Mouse (Mus musculus) c-Kit-positive CD71-positive TER-119-positive erythroid progenitor cells, embryonic 14.5 days (primary cell): ENCODE measurements around the gene Tulp2.
A peak's percentile ranks its signal among the peaks of the same experiment; 100 is the strongest.

ENCODE experiments used
- DNase-seq: peaks from one replicate; pipeline ENCODE4 v3.0.0-alpha.2; 2013; ENCODE audit warnings: low spot score

Gene Tulp2

GRCm38 (mm10) chr7:45481374-45481927, at the start of gene Tulp2:
TSS of gene Tulp2 (plus strand) at chr7:45481877.
- peak; percentile 70 for DNase-seq

GRCm38 (mm10) chr7:45433835-45434202, 47.9 kb upstream of the Tulp2 start:
- no peak for DNase-seq

- peak; percentile 100 for DNase-seq
Measured at GRCm38 (mm10) chr7:45434203-45435015, 47.3 kb upstream of the Tulp2 start, which contains the start of gene Gys1. TSS of gene Gys1 (plus strand) at chr7:45434844.

GRCm38 (mm10) chr7:45435038-45435437, 46.6 kb upstream of the Tulp2 start:
- DNase-seq: no peak

GRCm38 (mm10) chr7:45436444-45436843, 45.2 kb upstream of the Tulp2 start:
- no peak for DNase-seq

DNA sequence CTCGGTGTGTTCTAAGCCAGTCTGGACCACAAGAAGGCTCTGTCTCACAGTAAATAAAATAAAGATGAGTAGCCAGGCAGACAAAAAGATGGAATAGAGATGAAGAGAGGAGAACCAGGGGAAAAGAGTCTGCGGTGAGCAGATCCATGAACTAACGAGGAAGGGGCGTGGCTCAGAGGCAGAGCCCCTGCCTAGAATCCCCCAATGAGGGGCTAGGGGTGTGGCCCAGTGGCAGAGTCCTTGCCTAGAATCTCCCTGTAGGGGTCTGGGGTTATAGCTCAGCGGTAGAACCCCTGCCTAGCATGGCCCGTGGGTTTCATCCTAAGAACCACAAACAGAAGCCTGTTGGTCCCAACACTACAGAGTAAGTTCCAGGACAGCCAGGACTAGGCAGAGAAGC, 44.6 kb upstream of the Tulp2 start:
- DNase-seq: no peak

- DNase-seq: no peak
Measured at GRCm38 (mm10) chr7:45437521-45438276, 44.0 kb upstream of the Tulp2 start, which contains the start of gene Ruvbl2. TSS of gene Ruvbl2 (minus strand) at chr7:45438096.

DNA sequence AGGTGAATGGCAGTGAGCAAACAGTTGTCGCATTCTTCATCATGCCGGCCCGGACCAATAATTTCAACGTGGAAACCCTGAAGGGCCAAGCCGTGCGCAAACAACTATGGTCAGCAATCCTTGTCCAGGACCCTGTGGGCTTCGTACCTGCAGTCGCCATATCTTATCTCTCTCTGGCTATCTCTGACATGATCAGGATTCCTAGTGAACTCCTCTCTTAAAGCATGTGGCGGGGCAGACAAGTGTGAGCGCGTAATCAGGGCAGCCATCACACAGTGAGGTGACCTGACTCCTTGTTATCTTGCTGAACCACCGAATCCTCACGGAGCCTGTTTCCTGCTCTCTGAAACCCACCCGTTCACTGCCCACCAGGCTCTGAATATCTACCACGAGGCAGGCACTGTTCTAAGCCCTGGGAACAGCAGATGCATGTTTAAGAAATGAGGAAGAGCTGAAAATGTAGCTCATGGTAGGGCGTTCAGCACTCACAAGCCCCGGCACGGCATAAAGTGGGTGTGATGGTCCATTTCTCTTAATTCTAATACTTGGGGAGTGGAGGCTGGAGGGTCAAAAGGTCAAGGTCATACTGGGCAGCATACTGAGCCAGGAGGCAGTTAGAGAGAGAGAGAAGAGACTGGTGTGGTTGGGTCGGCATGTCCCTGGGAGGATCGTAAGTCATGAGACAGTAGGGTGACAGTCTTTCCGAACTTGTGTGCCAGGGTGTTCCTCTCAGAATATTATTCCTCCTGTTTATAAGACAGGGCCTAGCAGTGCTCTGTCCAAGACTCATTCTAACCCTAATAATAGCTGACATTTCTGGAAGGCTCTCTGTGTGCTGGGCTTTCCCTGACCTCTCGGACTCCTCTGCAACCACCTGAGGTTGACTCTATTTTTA, 37.9 kb upstream of the Tulp2 start:
- DNase-seq: no peak

DNA sequence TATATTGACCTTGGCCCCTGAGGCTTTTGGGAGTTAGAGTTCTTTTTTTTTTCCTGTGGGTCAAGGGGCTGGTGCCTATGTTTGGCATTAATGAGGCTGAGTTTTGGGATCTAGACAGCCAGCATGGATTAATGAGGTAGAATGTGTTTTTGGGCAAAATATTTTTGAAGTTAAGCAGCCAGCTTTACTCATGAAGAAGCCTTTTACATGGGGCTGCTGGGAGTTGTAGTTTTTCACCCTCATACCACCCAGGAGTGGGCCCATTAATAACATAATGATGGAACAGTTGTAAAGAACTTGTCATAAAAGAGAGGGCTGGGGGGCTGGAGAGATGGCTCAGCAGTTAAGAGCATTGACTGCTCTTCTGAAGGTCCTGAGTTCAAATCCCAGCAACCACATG, 35.1 kb upstream of the Tulp2 start:
- DNase-seq: no peak

GRCm38 (mm10) chr7:45447325-45447990, 34.2 kb upstream of the Tulp2 start:
- no peak for DNase-seq

DNA sequence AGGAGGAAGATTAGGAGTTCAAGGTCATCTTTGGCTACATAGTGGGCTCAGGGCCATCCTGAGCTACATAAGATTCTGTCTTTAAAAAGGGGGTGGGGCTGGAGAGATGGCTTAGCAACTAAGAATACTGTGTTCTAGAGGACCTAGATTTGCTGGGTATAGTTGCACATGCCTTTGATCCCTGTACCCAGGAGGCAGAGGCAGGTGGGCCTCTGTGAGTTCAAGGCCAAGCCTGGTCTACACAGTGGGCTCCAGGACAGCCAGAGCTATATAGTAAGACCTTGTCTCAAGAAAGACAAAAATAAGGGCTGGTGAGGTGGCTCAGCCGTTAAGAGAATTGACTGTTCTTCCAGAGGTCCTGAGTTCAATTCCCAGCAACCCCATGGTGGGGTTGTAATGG, 31.7 kb upstream of the Tulp2 start:
- no peak for DNase-seq

GRCm38 (mm10) chr7:45451344-45451982, 30.2 kb upstream of the Tulp2 start:
- DNase-seq: peak; percentile 89

DNA sequence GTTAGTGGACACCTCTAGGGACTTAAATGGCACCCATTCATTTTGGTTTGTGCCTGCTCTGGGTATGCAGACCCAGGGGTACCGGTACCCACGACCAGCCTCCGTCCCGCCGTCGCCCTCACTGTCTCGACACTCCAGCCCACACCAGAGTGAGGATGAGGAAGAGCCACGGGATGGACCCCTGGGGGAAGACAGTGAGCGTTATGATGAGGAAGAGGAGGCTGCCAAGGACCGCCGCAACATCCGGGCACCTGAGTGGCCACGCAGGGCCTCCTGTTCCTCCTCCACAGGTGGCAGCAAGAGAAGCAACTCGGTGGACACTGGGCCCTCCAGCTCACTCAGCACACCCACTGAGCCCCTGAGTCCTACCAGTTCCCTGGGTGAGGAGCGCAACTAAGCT, 26.7 kb upstream of the Tulp2 start:
- no peak for DNase-seq

DNA sequence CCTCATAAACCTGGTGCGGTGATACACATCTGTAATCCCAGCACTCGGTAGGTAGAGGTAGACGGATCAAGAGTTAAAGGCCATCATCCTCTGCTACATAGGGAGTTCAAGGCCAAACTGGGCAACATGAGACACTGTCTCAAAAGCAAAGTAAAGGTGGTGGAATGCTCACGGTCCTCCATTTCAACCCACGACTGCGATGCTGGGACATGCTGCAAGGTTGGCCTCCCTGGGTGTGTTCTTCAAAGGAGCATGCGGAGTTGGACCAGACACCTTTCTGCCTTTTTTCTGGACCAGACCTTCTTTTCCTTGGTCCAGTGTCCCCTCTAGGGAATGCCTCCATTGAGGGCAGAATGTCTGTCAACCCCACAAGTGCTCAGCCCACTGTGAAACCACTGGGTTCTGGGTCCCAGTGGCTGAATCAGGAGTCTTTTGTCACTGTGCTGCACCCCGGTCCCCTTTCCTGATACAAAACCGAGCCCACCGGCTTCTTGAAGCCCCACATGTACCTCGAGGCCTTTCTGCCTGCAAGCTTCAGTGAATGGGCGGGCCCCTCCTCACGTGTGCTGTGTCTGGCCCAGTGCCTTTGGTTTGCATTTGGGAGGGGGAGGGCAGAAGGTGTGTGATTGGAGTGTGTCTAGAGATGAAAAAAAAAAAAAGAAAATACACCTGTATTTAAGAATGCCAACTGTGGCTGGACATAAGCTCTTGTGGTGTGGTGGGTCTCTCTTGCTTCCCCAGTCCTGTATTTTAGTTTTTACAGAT, 25.6 kb upstream of the Tulp2 start:
- DNase-seq: no peak

GRCm38 (mm10) chr7:45456721-45457203, 24.9 kb upstream of the Tulp2 start:
- no peak for DNase-seq

GRCm38 (mm10) chr7:45457204-45458060, 24.2 kb upstream of the Tulp2 start:
- DNase-seq: no peak

DNA sequence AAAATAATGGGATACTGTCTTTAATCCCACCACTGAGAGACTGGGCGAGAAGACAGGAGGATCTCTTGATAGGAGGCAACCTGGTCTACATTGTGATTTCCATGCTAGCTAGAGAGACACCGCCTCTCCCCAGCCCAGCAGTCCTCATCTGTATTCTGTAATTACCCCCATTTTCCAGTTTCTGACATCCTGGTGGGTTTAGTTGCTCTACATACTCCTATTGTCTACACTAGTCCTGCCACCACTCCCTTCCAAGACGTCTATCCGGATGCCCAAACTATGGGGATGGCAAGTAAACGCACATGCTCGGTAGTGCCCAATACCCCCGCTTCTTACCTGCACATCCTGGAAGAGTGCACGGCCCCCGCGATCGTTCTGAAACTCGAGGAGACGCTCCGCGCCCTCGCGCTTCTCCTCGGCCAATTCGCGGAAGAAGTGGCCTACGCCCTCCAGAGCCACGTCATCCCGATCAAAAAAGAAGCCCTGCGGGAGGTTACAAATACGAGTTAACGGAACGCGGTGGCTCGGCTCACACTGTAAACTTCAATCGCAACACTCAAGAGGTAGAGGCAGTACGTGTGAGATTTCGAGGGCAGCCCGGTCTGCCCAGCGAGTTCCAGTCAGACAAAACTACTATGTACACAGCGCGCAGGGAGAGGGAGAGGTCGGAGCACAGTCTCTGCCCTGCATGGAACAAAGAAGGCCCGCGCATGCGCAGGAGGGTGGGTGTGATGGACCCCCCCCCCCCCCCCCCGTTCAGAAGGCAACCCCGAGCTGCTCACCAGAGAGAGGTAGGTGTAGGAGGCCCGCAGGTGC, 22.7 kb upstream of the Tulp2 start:
- DNase-seq: peak; percentile 63

DNA sequence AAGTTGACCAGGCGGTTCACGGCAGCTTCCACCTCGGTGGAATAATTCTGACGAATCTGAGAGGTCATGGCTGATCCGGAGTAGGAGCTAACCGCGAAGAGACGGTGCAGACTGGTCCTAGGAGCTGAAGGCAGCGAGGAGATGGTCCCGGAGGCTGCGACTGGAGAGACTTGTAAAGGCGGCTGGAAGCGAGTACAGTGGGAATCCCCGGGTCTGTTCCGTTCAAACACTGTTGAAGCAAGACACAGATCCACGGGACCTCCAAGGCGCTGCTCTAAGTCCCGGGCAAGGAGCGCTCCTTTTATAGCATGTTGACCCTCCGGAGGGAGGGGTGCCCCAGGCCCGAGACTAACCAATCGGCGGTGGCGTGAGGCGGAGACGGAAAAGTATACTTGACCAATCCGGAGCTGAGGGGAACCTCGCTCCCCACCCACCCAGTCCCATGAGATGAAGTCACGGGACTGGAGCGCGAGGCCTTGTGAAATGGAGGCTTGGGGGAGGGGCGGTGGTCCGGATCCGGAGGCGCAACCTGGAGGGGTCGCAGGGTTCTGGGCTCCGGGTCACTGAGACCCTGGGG, 22.0 kb upstream of the Tulp2 start, which contains the start of gene Ftl1:
Gene Ftl1, minus strand, starts transcription at position 321 of the 577 bp plus-strand sequence.
- peak; percentile 98 for DNase-seq
